Mouse (Mus musculus): Measurements from ENCODE around the gene Tbx3.
A peak's percentile ranks its signal among the peaks of the same experiment; 100 is the strongest.

- TF ChIP-seq POLR2A (IDR thresholded peaks at IDR 0.05; ENCODE audit: low read depth, low read length) (peak; percentile 50), CTCF (IDR thresholded peaks at IDR 0.05; ENCODE audit: borderline replicate concordance, insufficient read depth, low read length) (no peak)
Observed at GRCm38 (mm10) chr5:119671124-119671801, 794 bp downstream of the Tbx3 start.

Measured in embryonic fibroblast, embryonic 13.5 days (primary cell).